Mouse (Mus musculus) left cerebral cortex, adult 8-10 months (tissue): Measurements from ENCODE around the gene Sctr. TPM values are rescaled to one million over a fixed set of nuclear protein-coding genes. Genes with fewer than 3 reads are reported as not detected.
A peak's percentile ranks its signal among the peaks of the same experiment; 100 is the strongest.

Experiments
- DNase-seq, 2 experiments: peaks; one replicate each; pipeline ENCODE4 v3.0.0; 2022; ENCODE audit warnings: low spot score in 2 of 2
- total RNA-seq, 4 experiments: library from RNA; stranded (reverse); gene quantifications; 2 replicates each; pipeline ENCODE4 v1.2.4; 2022

Sctr gene
- under 1 TPM in 2 of 4 experiments, not detected in 2; 0.52 to 0.63 TPM for total RNA-seq

DNA sequence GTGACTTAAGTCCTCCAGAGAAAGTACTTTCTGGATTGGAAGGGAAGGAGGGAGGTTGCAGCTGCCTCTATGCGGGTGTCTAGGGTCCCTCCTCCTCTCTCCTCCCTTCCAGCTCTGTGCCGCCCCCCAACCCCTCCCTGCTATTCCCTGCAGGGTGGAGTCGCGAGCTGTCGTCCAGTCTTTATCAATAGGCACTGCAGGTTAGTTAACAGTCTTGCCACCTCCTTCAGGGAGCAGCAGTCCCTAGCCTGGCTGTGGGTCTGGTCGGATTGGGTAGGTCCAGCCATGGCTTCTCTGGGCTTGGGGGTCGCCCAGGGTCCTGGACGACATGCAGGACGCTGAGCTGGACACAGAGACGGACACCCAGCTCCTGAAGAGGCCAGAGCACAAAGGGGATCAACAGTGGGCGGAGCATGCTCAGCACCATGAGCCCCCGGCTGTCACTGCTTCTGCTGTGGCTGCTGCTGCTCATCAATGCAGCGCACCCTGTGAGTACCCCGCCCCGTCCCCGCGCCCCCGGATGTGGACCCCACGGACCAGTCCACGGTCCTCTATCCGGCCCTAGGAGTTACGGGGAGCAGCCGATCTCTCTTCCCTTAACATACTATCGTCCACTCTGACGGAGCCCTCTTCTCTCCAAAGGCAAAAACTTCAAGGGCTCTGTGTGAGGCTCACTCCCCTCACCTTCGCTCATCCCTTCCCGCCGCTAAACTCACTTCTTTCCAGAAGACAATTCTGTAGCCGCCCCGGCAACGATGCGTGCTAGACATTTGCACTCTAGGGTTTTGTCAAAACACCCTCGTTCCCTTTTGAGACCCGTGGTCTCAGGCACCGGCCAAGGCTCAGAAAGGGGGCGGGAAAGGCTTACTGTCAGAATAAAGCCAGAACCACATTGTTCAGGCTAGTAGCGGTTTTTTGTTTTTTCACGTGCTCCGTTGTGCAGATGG, at the start of gene Sctr:
Sctr (plus strand) TSS at position 51 of the 947 bp plus-strand sequence.
- DNase-seq = no peak

DNA sequence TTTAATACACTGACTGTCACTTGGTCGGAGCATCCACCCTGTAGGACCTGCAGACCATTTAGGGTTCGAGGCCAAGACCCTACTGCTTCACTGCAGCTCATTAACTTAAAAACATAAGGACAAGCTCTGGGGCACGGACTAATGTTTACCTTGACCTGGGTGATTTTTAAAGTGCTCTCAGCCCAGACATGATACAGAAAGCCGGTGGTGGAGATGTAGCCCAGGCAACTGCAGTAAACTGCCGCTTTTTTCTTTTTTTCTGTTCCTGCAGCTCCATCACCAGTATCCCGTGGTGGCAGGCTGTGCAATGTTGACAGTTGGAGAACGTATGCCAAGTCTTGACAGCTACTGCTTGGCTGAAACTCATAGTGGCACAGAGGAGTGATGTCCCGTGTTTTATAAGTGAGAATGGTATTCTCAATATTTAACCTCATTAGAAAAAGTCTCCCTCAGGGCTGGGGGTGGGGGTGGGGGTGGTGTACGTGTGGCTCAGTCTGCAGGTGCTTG, 48.9 kb upstream of the Sctr start:
- no peak for DNase-seq

DNA sequence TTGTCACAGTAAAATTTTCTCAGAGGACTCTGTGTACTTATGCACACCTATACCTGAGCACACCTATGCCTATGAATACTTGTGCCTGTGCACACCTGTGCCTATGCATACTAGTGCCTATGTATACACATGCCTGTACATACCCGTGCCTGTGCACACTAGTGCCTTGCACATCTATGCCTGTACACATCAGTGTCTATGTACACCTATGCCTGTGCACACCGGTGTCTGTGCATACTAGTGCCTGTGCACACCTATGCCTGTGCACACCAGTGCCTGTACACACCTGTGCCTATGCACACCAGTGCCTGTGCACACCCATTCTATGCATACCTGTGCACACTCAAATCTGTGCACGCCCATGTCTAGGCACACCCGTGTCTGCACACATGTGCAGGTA, 47.2 kb upstream of the Sctr start:
- no peak for DNase-seq

DNA sequence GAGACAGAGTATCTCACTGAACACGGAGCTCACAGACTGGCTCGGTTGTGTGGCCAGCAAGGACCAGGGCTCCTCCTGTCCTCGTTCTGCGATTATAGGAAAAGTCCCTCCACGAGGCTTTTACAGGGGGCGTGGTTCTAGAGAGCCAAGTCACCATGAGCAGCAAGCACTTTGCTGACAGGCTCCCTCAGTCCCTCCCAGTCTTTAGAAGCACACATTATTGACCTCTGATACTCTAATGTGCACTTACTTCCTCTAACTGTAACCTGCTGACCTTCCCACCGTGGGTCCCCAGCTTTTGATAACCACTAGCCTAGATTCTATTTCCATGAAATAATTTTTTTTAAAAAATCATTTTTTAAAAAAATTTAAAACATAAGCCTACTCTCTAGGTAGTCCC, 46.8 kb upstream of the Sctr start:
- no peak for DNase-seq

DNA sequence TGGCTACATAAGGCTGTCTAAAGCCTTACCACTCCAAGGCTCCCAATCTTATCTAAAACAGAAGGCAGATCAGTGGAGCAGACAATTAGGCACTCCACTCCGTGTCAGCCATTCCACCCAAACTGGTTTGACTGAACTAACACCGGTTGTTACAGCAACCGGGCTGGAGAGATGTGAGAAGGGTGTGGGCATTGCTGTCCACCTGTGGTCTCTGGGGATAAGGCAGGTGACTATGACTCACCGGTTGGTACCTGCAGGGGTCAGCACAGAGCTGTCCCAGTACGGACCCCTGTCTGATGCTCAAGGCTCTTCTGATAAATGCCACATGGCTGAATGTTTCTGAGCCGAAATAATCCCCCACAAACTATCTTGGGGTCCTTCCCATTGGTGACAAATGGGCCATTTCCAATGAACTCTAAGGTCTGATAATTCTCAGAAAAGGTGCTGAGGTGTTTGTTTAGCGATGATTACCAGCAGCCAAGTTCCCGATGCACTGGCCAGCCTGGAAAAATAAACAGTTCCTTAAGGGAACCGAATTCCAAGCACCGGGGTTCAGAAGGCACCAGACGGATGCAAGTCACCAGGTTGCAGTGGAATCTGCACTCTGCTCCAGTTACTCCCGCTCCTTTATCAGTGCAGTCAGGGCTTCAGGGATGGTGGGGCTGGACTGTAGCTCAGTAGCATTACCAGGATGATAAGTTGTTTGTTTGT, 40.7 kb upstream of the Sctr start:
- no peak for DNase-seq

DNA sequence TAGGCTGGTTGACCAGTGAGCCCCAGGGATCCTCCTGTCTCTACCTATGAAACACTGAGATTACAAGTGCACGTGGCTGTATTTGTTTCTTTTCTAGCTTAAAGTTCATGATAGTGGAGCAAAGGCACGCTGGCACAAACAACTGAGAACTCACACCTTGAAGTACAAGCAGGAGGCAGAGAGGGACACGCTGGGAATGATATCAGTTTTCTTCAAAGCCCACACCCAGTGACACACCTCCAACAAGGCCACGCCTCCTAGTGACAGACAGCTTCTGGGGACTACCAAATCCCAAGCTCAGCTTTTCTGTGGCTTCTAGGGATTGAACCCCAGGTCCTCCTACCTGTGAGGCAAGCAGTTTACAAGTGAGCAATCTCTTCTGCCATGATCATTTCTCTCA, 33.6 kb upstream of the Sctr start:
- DNase-seq = no peak

DNA sequence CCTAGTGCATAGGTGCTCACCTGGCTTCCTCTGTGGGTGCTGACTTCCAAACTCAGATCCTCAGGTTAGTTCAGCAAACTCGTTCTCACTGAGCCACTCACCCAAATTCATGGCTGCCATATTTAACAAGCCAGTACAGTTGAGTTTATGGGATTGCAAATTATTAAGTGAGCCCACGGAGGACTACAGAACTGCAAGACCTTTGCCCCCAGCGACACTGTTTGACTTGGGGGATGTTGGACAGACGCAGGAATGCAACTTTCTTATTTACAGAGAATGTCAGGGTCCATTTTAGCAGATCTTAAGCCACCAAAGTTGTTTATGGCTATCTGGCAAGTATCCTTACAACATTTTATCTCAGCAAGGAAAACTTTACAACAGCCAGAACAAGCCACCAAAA, 31.6 kb upstream of the Sctr start:
- no peak for DNase-seq

DNA sequence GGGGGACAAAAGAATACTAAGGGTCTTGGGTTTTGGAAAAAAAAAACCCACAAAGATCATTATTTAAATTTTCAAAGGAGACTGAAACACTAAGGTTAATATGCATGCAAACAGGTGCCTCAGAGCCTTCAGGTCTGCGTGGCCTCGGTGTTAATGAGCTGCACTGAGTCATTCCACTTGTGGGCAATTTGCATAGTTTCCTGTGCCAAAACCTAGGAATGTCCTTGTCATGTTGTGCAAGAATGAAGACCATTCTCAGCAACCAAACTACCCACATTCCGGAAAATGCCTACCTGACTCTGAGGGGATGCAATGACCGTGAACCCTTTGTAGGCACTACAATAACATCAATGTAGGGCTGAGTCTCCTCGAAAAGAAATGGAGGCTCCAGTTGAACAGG, 20.1 kb upstream of the Sctr start:
- no peak for DNase-seq

DNA sequence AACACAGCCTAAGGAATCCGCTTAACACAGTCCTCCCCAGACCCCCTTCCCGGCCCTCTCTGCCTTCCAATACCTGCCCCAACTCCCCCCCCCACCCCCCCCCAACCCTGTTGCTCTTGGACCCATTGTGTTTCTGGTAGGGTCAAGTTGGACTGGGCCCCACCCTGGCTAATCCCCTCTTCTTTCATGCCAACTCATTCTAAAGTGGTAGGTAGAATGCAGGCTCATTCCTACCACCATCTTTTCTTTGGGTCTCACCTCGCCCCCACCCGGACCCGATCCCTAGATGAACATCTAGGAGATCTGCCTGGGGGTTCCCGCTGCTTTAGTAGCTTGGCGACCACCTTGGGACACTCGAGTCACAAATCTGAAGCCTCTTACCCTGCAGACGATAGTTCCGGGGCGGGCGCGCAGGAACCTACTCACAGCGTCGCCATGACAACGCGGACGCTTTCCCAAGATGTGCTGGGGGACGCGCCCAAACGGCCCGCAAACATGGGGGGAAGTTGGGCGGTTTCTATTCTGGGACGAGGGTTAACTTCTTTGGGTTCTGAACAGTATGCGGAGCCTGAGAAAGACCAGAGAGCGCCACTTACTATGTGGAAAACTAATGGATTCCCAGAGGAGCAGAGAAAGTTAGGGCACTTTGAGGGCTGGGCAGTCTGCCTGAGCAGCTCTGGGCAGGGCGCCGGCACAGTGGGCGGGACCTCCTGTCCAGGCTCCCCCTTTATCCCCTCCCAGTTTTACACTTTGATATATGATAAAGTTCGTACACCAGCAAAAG, 9.7 kb upstream of the Sctr start, which contains the start of gene Cfap221:
Cfap221 (minus strand) TSS at position 437 of the 784 bp plus-strand sequence.
- peak; percentile 28 to 57 for DNase-seq

DNA sequence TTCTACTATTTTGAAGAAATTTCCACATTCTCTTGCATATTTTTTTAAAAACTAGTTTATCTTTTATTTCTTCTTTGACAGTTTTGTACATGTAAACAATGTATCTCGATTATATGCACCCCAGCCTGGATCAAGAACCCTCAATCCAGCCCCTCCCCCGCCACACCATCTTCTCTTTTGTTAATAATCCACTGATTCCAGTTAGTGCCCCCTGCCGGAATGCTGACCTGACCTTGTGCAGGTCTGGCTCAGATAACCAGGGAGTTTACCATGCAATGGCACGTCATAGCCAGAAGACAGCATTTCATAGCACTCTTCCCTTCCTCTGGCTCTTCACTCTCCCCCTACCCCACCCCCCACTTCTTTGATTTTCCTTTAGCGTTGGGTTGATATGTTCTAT, 9.1 kb upstream of the Sctr start:
- no peak for DNase-seq

DNA sequence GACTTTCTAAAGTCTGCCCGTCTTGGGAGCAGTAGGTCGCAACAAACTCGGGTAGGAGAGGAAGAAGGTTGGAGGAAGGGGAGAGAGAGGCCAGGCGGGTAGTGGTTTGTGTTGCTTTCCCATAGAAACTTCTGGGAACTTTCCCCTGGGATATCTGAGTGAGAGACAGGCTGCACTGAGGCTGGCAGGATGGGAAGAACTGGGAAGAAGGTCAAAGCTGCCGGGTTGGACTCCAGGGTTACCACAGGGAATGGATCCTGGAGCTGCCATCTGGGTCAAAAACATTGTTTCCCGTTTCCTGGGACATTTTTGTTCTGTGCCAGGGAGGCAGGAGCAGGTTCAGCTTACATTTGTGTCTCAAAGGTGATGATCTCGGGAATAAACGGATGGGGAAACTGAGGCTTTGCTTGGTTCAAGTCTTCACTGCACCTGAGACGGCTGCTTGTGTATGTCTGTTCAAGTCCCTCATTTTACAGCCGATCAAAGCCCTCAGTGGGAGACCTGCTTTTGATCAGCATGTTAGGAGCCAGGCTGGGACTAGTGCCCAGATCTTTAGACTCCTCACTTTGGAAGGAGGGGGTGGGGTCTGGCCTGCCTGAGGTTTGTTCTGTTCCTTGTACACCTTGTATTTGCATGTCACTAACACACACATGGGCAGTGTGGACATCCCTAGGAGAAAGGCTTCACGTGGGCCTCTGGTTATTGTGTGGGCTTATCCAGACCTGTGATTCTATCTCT, 1.3 kb downstream of the Sctr start:
- no peak for DNase-seq

DNA sequence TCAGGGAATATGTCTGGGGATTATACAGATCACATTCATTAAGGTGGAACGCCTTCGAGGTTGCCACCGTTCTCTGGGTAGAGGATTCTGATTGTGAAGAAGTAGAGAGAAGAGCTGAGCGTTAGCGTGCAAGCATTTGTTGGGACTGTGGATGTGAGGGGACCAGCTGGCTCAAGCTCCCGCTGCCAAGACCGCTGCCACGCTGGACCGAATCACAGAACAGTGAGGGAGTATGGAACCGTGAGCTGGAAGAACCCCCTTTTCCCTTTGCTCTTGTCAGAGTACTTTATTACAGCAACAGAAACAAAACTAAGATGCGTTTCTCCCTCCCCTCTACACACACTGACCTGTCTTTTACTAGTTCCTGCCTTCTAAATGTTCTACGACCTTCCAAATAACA, 5.9 kb downstream of the Sctr start:
- DNase-seq = no peak

DNA sequence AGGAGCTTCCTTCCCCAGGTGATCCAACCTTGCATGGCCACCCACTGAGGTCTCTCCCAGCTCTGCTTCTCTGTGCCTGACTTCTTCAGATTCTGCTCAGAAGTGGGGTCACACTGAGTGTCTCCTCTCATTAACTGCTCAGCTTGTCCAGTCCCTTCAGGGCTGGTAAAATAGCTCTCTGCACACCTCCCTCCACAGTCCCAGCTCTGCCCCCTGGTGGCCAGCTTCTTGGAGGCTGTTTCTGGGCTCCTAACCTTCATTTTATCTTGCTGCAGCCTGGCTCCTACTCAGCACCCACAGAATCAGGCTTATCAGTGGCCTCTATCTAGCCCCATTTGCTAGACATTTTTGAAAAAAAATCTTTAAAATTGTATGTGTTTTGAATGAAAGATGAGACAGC, 6.4 kb downstream of the Sctr start:
- peak in 1 of 2 experiments; percentile 52 for DNase-seq

DNA sequence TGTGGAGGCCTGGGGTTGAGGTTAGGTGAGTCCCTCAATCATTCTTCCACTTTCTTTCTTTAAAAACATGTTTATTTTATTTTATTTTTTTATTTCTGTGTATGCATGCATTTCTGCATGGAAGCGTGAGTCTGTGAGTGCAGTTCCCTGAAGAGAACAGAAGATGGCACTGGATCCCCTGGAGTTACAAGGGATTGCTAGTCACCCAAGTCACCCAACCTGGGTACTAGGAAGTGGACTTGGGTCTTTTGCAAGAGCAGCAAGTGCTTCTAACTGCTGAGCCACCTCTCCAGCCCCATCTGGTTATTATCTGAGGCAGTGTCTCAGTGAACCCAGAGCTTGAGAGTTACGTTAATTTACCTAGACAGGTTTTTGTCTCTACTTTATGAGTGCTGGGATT, 9.5 kb downstream of the Sctr start:
- DNase-seq = no peak

DNA sequence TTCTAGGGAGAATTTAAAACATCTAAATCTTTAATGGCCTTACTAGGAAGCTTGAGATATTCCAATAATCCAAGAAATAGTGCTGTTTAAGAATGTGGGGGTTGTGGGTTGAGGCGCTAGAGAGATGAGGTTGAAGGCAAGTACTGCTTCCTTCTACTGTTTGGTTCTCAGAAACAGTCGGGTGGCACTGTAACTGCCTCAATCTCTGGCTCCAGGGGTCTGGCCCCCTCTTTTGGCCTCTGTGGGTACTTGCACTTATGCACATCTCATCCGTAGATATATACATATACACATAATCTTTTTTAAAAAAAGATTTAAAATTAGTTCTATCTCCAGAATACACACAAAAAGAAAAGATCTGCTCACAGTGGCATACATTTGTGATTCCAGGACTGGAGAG, 12.2 kb downstream of the Sctr start:
- no peak for DNase-seq

DNA sequence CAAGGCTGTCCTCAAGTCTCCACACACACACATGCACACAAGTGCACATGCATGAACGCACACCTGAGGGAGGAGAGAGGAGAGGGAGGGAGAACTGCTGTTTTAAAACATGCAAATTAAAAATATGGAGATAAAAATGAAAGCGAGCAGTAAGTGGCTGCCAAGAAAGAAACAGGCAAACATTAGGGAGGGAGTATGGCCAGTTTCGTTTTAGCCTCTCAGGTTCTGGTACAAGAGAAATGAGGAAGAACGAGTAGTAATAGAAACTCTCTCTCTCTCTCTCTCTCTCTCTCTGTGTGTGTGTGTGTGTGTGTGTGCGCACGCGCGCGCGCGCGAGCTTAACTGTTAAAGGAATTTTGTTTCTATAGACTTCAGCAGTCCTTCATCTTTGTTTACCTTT, 12.7 kb downstream of the Sctr start:
- no peak for DNase-seq

DNA sequence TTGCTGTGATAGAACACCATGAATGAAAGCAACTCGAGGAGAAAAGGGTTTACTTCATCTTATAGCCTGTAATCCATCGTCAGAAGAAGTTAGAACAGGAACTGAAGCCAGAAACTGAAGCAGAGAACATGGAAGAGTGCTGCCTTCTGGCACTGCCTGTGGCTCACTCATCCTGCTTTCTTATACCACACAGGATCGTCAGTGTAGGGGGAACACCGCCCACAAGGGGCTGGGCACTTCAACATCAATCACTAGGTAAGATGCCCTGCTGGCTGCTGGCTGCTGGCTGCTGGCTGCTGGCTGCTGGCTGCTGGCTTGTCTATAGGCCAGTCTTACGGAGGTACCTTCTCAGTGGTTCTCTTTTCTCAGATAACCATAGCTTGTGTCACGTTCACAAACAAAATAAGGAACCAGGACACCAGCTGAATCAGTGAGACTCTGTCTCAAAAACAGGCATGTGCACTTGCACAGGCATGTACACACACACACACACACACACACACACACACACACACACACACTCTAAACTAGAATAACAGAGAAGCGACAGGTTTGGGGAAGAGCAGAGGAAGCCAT, 13.7 kb downstream of the Sctr start:
- DNase-seq = no peak

DNA sequence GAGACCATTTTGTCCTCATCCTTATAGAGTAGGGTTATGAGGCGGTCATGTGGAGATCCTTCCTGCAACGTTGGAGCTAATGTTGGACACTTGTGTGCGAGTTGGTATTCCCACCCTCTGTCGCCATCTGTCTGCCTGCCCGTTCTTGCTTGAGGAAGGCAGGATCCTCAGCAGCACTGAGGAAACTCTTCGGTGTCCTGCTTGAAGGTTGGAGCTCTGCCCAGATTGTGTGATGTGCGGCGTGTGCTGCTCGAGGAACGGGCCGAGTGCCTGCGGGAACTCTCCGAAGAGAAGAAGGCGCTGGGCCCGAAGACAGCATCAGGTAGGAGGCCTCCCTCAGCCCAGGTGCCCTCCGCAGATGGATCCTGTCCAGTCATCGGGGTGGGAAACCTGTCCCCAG, 15.3 kb downstream of the Sctr start:
- peak in 1 of 2 experiments; percentile 21 for DNase-seq

DNA sequence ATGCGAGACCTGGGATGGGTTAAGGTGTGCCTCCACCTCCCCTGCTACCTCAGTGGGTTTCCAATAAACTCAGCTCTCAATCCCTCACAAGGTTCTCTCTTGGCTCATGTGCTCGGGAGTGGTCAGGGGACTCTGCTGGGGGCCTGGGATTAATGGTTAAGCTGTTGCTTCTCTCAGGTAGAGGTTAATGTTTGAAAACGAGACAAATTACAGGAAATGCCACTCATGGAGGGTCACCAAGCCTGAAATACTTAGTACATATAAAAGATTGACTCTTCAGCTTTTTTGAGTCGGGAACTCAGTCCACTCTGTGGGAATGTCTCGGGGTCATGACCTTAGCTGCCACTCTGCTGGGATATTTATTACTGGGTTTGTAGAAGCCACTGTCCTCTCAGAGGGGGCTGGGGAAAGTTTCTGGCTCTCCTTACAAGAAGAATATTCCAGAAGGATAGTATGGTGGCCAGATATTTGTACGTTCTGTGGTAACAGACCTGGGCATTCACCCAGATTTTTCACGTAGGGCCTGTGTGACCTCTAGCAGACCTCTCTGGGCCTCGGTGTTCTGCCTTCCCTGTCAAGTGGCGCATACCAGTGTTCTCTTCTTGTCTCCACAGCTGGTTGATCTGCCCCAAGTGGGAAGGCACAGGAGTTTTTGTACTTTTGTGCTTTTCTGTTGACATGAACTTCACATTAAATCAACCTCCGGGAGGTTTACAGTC, 17.8 kb downstream of the Sctr start:
- no peak for DNase-seq

DNA sequence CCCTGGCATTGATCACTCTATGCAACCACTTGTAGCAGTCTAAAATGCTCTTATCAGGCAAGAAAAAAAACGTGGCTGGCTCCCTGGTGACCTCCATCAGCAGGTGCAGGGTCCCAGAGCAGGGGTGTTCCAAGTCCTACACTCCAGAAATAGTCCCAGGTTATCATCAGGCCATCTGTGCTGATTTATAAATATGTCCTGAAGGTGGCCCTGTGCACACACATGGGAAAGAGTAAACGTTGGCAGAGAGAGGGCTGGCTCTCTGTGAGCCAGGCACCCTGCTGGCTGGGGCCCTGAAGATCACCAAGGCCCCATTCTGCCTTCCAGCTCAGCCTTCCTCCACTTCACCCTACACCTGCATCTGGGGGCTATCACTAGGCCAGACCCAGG, 18.4 kb downstream of the Sctr start:
- DNase-seq = no peak
